Mouse (Mus musculus): ENCODE results near the gene Apon.
"Not testable (repeated sequence)": the region's sequence is repeated elsewhere in the genome, so short reads cannot be mapped to it uniquely, and the experiment has no call there.

Apon gene

GRCm38 (mm10) chr10:128232420-128232985 is 21.4 kb upstream of the Apon start:
- DNase-seq (ENCODE audit: low read depth, low spot score): peak; percentile 92

- DNase-seq (ENCODE audit: low read depth, low spot score): no peak
Measured at GRCm38 (mm10) chr10:128236321-128236720, 17.6 kb upstream of the Apon start.

DNA sequence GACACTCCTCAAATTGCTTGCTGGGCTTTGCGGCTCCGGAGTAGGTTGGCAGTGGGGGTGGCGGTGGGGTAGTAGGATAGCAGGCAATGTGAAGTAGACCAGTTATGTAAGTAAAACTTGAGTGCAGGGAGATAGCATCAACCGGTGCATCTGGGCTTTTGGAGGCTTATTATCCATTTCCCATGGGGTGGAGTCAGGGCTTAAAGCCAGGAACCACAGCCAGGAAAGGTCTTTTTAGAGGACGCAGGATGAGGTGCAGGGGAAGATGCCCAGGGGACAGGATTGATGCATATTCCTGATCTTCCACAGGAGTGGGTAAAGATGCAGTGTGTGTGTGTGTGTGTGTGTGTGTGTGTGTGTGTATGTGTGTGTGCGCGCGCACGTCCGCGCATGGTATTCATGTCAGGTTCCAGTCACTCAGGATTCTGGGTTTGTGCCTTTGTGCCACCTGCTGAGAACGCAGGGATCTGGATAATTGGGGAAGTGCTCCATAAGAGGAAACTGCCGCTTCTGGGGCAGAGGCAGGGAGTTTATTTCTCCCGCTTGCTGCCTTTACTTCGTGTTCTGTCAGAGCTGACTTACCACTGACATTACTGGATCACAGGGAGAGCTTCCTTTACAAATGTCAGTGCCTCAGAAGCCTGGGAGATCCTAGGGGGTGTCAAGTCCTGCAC is 16.0 kb upstream of the Apon start:
- DNase-seq (ENCODE audit: low read depth, low spot score): no peak

DNA sequence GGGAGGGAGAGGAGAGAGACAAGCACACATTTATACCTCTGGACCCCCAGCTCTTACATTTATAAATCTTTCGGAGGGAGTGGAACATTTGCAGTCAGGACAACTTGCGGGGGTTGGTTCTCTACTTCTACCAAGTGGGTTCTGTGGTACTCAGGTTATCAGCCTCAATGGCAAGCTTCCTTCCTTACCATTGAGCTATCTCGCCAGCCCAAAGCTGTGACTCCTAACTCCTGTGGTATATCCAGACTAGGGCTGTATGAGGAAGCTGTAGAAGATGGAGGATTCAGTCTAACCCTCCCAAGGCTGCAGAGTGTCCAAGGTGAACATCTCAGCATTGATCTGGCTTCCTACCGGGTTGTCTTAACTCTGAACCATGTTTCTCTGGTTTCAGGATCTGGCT is 14.8 kb upstream of the Apon start:
- no peak for DNase-seq (ENCODE audit: low read depth, low spot score)

GRCm38 (mm10) chr10:128240131-128240530 is 13.8 kb upstream of the Apon start:
- no peak for DNase-seq (ENCODE audit: low read depth, low spot score)

- DNase-seq (ENCODE audit: low read depth, low spot score): no peak
Measured at GRCm38 (mm10) chr10:128243252-128243651, 10.6 kb upstream of the Apon start.

- no peak for DNase-seq (ENCODE audit: low read depth, low spot score)
Measured at GRCm38 (mm10) chr10:128244121-128244520, 9.8 kb upstream of the Apon start.

DNA sequence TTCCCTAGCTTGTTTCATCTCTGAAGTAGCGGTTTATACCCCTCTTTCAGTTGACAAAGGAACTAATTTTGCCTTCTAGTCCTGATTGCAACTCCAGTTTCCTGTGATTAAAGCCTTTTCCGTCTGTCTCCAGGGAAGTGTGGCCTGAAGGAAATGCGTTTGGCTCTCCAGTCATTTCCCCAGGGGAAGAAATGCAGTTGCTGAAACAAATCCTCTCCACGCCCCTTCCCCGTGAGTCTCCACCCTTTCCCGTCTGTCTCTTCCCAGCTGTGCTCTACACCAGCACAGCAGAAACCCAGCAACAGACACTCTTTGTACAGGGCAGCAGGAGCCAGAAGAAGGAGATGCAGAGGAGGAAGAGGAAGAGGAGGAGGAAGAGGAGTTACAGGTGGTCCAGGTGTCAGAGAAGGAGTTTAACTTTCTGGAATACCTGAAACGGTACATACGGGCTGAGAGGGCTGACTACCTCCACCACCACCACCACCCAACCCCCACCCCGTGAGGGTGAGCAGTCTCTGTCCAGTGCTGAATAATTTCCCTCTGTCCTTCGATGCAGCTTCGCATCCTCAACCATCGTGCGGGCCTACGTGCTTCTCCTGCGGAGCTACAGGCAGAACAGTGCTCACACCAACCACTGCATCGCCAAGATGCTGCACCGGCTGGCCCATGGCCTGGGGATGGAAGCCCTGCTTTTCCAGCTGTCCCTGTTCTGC is 6.7 kb upstream of the Apon start:
- peak; percentile 85 for DNase-seq (ENCODE audit: low read depth, low spot score)

DNA sequence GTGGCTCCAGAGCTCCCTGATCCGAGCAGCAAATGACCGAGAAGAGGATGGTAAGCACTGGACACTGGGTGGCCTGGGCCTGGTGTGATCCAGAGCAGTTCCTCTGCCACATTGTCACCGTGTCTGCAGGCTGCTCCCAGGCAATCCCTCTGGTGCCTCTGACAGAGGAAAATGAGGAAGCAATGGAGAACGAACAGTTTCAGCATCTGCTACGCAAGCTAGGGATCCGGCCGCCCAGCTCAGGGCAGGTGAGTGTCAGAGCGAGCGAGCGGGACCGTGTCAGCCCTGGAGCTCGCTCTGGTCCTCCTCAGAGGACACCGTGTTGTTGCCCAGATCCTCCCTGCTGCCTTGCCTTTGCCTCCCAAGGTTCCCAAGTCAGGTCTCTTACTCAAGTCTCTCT is 3.3 kb upstream of the Apon start:
- no peak for DNase-seq (ENCODE audit: low read depth, low spot score)

DNA sequence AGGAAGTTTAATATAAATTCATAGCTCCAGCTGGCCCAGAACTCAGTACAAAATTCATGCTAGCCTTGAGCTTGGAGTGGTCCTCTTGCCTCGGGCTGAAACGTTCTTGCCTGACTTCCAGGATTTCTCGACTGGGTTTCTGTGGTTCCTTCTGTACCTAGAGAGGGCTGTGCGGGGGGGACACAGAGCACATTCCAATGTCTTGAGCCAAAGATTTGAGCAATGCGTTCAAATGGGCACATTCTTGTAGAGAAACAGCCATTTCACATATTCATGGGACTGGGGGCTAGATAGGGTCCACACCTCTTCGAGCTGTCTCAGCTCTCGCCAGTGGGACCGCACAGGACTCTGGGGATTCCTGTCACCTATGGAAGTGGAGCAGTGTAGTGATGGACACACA is 2.0 kb downstream of the Apon start:
- no peak for DNase-seq (ENCODE audit: low read depth, low spot score)

- DNase-seq (ENCODE audit: low read depth, low spot score): no peak
Measured at GRCm38 (mm10) chr10:128256328-128256727, 2.4 kb downstream of the Apon start.

DNA sequence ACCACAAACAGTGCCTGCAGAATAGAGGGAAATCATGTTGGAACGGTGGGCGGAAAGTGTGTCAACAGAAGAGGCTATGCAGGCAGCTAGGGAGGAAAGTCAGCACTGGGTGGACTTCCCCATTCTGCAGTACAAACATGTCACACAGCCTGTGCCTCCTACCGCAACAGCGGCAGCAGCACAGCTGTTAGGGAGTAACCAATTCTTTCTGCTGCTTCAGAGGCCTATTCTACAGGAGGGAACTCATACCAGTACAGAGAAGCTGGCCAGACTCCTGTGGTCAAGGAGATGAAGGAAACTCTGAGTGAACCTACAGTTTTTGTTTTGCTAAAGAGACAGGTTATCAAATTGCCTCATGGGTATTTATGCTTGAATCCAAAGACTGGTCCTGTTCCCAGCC is 5.1 kb downstream of the Apon start:
- no peak for DNase-seq (ENCODE audit: low read depth, low spot score)

- DNase-seq (ENCODE audit: low read depth, low spot score): no peak
Measured at GRCm38 (mm10) chr10:128259946-128260345, 6.0 kb downstream of the Apon start.

DNA sequence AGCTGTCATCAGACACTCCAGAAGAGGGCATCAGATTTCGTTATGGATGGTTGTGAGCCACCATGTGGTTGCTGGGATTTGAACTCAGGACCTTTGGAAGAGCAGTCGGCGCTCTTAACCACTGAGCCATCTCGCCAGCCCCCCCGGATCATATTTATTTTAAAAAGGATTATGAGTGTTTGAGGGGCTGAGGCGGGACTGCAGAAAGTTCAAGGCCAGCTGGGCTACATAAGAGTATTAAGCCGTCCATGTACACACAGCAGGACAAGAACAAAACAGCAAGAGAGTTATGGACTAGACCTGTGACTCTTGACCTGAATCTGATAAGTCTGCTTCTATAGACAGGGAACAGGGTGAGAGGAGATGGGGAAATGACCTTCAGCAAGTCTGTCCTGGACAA is 6.5 kb downstream of the Apon start:
- DNase-seq (ENCODE audit: low read depth, low spot score): not testable (repeated sequence)

DNA sequence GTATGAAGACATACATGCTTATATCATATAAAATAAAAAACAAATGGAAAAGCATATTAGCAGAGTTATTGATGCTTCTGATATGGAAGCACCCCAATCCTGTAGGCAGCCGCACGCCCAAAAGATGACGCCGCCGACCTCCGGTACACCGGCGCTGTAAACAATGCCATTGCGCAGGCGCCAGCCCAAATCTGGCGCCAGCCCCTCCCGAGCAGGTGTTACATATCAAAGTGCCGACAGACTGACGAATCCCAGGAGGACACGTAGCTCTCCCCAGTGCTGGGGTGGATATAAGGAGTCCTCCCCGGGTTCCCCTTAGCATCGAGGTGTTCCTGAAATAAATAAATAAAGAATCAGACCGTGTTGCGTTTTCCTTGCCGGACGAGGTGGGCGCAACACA is 8.4 kb downstream of the Apon start:
- peak; percentile 84 for DNase-seq (ENCODE audit: low read depth, low spot score)

DNA sequence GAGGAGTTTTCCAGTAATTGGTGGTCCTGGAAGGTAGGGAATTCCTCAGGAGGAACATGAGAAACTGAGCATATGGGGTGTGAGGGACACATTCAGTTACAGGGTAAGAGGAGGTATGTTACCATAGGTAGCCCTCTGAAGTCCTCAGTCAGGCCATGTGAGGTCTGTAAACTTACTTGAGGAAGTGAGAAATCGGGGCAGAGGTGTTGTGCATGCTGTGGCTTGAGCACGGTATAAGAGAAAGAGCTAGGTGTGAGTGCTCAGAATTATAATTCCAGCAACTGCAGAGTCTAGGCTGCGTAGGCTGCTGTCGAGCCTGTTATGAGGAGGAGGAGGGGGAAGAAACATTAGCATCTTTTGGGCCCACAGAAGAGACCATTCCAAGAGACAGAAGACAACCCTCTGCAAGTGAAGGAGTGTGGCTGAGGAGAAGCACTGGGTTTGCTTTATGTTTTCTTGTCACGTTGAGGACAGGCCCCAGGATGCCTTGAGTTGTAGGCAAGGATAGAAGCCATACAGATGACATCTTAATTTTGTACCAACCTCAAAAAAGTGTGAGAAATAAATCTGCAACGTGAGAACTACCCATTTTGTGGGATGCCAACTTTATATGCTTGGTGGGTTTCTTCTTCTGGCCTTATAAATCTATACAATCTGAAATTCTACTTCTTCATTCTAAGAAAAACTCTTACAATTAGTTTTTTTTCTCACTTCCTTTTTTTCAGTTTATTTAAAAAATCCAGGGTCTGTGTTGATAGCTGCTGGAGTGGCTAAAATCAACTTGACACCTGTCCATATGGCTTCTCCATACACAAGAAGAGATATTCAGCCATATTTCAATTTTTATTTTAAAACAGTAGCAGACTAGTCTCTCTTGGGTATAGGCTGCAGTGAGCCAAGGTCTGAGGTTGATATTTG is 9.8 kb downstream of the Apon start:
- DNase-seq (ENCODE audit: low read depth, low spot score): no peak

DNA sequence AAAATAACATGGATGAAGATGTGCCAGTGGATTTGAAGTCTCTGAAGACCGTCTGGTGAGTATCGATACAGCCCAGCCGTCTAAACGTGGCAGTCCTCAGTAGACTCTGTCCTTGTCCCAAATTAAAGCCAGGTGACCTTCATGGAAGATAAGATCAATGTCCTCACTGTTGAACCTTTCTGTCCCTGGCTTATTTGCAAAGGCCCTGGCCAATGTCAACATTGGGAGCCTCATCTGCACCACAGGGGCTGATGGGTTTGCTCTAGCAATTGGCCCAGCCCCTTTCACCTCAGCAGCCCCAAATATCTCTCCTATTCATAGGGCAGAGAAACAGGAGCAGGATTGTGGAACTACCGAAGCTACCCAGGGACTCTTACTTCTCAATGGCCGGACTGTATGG is 14.5 kb downstream of the Apon start, which contains the start of gene Apof:
TSS of gene Apof (plus strand) at position 301 of the 400 bp plus-strand sequence.
- DNase-seq (ENCODE audit: low read depth, low spot score): no peak

- DNase-seq (ENCODE audit: low read depth, low spot score): no peak
Measured at GRCm38 (mm10) chr10:128269206-128269910, 15.5 kb downstream of the Apon start.

- DNase-seq (ENCODE audit: low read depth, low spot score): peak; percentile 98
Measured at GRCm38 (mm10) chr10:128270287-128270841, 16.5 kb downstream of the Apon start, which contains the start of gene Stat2. TSS of gene Stat2 (plus strand) at chr10:128270559.

DNA sequence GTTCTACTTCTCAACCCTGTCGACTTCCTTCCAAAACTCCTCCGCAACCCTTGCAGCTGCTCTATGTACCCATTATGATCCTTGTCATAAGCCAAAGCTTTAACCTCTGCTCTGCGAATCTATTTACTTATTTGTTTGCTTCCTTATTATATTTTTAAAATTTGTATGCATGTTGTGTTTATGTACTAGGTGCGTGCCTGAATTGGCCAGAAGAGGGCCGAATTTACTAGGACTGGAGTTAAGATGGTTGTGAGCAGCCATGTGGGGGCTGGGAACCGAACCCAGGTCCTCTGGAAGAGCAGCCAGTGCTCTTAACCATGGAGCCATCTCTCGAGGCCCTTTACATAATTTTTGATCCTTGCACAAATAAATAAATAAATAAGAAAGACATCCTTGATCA is 17.0 kb downstream of the Apon start:
- peak; percentile 49 for DNase-seq (ENCODE audit: low read depth, low spot score)

GRCm38 (mm10) chr10:128271883-128272282 is 18.0 kb downstream of the Apon start:
- no peak for DNase-seq (ENCODE audit: low read depth, low spot score)

Measured in ES-CJ7 (cell line).